Mouse (Mus musculus) heart, adult 10 weeks (tissue): ENCODE data around the gene Gm10282. TPM values are rescaled to one million over a fixed set of nuclear protein-coding genes. Genes with fewer than 3 reads are reported as not detected.

Source experiments
- polyA plus RNA-seq: library from polyadenylated mRNA; stranded (reverse); fragments of 350-450 nt; fragmentation: Illumina TruSeq; extraction: RNeasy Lipid Tissue Mini Kit (QIAGEN cat#74804); gene quantifications from one replicate; pipeline ENCODE4 v1.2.3, GENCODE M21; 2014; ENCODE audit warnings: low read depth, low replicate concordance

Gm10282 gene
- 2.5 TPM for polyA plus RNA-seq

GRCm38 (mm10) chr8:72305210-72305905, at the start of gene Gm10282:
Gene Gm10282, minus strand, starts transcription at chr8:72305260.

GRCm38 (mm10) chr8:72318801-72319322, 13.8 kb upstream of the Gm10282 start, which contains the start of gene Klf2:
Gene Klf2, plus strand, starts transcription at chr8:72319033.

Other genes with a start within 250 kb of the Gm10282 start
- not detected for gene Olfr373, start 222.1 kb downstream of the Gm10282 start, polyA plus RNA-seq
- gene Olfr374, start 198.2 kb downstream of the Gm10282 start, polyA plus RNA-seq = not detected
- gene Tpm4, start 170.3 kb downstream of the Gm10282 start, polyA plus RNA-seq = 104 TPM
- gene Rab8a, start 144.1 kb downstream of the Gm10282 start, polyA plus RNA-seq = 24.8 TPM
- not detected for gene Hsh2d, start 115.6 kb downstream of the Gm10282 start, polyA plus RNA-seq
- 1.2 TPM for gene Cib3, start 92.4 kb downstream of the Gm10282 start, polyA plus RNA-seq
- gene Gm11034, start 91.6 kb downstream of the Gm10282 start, polyA plus RNA-seq = not detected
- gene Fam32a, start 85.5 kb downstream of the Gm10282 start, polyA plus RNA-seq = 28.9 TPM
- gene Ap1m1, start 65.2 kb downstream of the Gm10282 start, polyA plus RNA-seq = 61.0 TPM
- 55.2 TPM for gene Klf2, start 13.8 kb upstream of the Gm10282 start, polyA plus RNA-seq
- gene Eps15l1, start 116.2 kb upstream of the Gm10282 start, polyA plus RNA-seq = 42.1 TPM
- 40.0 TPM for gene Calr3, start 138.6 kb upstream of the Gm10282 start, polyA plus RNA-seq
- 4.9 TPM for gene 1700030K09Rik, start 138.6 kb upstream of the Gm10282 start, polyA plus RNA-seq
- 22.3 TPM for gene Cherp, start 170.0 kb upstream of the Gm10282 start, polyA plus RNA-seq
- gene Slc35e1, start 187.4 kb upstream of the Gm10282 start, polyA plus RNA-seq = 58.8 TPM
- gene Med26, start 243.0 kb upstream of the Gm10282 start, polyA plus RNA-seq = 6.9 TPM